Mouse (Mus musculus) heart, embryonic 15.5 days (tissue): Measurements from ENCODE around the gene Pdk1. TPM values are rescaled to one million over a fixed set of nuclear protein-coding genes. Genes with fewer than 3 reads are reported as not detected.

Source experiments
- ATAC-seq: fragments of 200-750 bp; cut with Nextera tagmentation; replicated peaks from 2 replicates; pipeline ENCODE4 v1.8.0; 2017; ENCODE audit warnings: low read depth, moderate TSS enrichment; ENCODE audit not compliant: insufficient number of reproducible peaks, insufficient read depth, low FRiP score
- H3K27ac ChIP-seq: fragments of 300-500 bp; sonication (generic); 2 replicates; pipeline ENCODE4 v1.5.1; 2015; ENCODE audit warnings: mild to moderate bottlenecking, inconsistent platforms
- H3K27me3 ChIP-seq: fragments of 300-500 bp; sonication (generic); 2 replicates; pipeline ENCODE4 v1.6.1; 2015; ENCODE audit warnings: inconsistent platforms
- H3K36me3 ChIP-seq: fragments of 300-500 bp; sonication (generic); 2 replicates; pipeline ENCODE4 v1.6.1; 2015; ENCODE audit warnings: mild to moderate bottlenecking, inconsistent platforms
- H3K4me1 ChIP-seq: fragments of 300-500 bp; sonication (generic); replicated peaks from 2 replicates; pipeline ENCODE4 v1.6.1; 2015; ENCODE audit warnings: inconsistent platforms
- H3K4me2 ChIP-seq: fragments of 300-500 bp; sonication (generic); 2 replicates; pipeline ENCODE4 v1.6.1; 2015; ENCODE audit warnings: inconsistent platforms, mild to moderate bottlenecking, moderate library complexity
- H3K4me3 ChIP-seq: fragments of 300-500 bp; sonication (generic); 2 replicates; pipeline ENCODE4 v1.5.1; 2015; ENCODE audit warnings: mild to moderate bottlenecking, inconsistent platforms
- H3K9ac ChIP-seq: fragments of 300-500 bp; sonication (generic); 2 replicates; pipeline ENCODE4 v1.6.1; 2015; ENCODE audit warnings: mild to moderate bottlenecking, inconsistent platforms
- H3K9me3 ChIP-seq: fragments of 300-500 bp; sonication (generic); replicated peaks from 2 replicates; pipeline ENCODE4 v1.6.1; 2016; ENCODE audit warnings: inconsistent platforms
- WGBS: fragments of 180-500 bp; shearing (Covaris S2); methylation state at CpG from one replicate; pipeline ENCODE4 v1.1.7; 2015; ENCODE audit warnings: mixed read lengths; 5-methylcytosine and 5-hydroxymethylcytosine counted together
- polyA plus RNA-seq: library from polyadenylated mRNA; unstranded; fragments of >200 nt; fragmentation: Nextera tagmentation; extraction: Ambion mirVana; gene quantifications from 2 replicates; pipeline ENCODE4 v1.2.1, GENCODE M21; 2015

Gene Pdk1
- polyA plus RNA-seq, 1 experiment from 2014 or later, result 97.9 TPM

DNA sequence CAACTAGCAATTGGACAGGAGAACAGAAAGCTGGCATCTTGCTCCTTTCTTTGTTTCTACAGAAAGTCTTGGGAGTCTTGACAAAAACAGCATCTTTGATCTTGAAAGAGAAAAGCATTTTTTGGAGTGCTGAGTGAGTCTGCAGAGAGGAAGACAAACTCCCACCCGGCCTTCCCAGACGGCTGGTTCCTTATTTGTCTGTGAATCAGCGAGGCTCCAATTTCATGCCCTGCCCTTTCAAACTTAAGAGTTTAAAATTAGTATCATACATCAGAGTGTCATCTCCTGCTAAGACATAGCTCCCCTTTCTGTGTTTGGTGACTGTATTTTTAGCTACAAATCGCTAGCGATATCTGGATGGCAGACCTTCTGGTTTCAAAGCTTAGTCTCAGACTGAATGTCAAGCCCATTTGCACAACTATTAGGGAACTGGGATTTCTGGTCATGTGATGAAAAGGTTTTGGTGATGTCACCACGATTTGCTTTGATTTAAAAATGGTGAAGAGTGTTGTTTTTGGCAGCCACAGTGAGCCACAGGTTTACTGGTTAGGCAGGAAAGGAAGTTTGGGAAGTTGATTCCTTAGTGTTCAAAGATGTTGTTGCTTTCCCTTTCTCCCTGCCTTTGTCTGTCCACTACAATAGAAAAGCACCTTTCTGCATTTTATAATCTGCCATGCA lies 65.8 kb downstream of the Pdk1 start:
- Histone ChIP-seq H3K27me3 (no peaks in the 10 kb centered on the region), H3K4me3 (no peak overlapping the region), H3K9me3 (no peaks in the 10 kb centered on the region), H3K9ac (no peak overlapping the region), H3K4me1 (peaks cover 11% of the 10 kb centered on the region), H3K27ac (peak overlapping the region; percentile 57), H3K4me2 (0 out of 2 replicates have a peak overlapping the region, but pooled peaks have one; percentile 24), H3K36me3 (no peaks in the 10 kb centered on the region)
- WGBS, result 27% methylated on average over 6 of the region's 6 CpGs
- no peak for ATAC-seq

DNA sequence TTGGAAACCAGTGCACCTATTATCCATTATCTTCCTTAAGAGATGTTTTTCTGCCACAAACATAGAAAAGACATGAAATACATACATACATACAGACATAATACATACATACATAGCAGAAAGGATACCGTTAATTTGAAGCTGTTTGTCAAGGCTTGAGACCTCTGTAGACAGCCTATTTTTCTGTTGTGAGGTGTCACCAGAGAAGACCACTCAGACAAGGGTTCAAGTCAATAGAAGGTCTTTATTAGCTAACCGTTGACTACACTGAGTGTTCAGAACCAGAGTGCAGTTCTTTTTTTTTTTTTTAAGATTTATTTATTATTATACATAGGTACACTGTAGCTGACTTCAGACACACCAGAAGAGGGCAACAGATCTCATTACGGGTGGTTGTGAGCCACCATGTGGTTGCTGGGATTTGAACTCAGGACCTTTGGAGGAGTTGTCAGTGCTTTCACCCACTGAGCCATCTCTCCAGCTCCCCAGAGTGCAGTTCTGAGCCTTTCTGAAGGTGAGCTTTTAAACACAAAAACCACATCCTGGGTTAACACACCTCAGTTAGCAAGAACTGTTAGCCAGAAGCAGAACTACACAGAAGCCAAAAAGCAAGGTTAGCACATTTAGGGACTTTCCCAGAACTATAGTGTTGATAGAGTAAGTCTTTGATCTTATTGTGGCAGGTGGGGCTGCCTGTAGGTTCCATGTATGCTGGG lies 68.1 kb downstream of the Pdk1 start:
- Histone ChIP-seq H3K27me3 (no peaks in the 10 kb centered on the region), H3K36me3 (no peaks in the 10 kb centered on the region), H3K9me3 (no peaks in the 10 kb centered on the region), H3K4me2 (no peak overlapping the region), H3K9ac (no peak overlapping the region), H3K27ac (no peak overlapping the region), H3K4me3 (no peak overlapping the region), H3K4me1 (peaks cover 11% of the 10 kb centered on the region)
- WGBS, result 94% methylated on average over 3 of the region's 3 CpGs
- no peak for ATAC-seq

DNA sequence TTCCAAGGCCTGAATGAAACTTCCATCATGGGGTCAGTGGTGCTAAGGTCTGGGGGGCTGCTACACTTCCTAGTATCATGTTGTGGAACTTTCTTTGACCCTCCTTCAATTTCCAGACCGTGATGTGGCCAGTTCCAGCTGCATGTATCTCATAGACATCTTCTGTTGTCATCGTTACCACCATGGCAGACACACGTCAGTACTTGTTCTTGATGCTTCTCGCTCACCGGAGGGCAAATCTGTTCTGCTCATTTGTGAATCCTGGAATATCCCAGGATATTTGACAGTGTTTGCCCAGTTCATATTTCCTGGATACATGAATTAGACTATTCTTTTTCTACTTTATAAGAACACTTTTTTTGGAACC lies 68.7 kb downstream of the Pdk1 start:
- no peak overlapping the region for H3K4me3 ChIP-seq
- no peak for ATAC-seq
- H3K4me1 ChIP-seq, result peaks cover 11% of the 10 kb centered on the region
- H3K9ac ChIP-seq, result no peak overlapping the region
- no peaks in the 10 kb centered on the region for H3K36me3 ChIP-seq
- H3K9me3 ChIP-seq, result no peaks in the 10 kb centered on the region
- H3K27me3 ChIP-seq, result no peaks in the 10 kb centered on the region
- no peak overlapping the region for H3K27ac ChIP-seq
- no peak overlapping the region for H3K4me2 ChIP-seq
- WGBS, result 90% methylated on average over 5 of the region's 5 CpGs

DNA sequence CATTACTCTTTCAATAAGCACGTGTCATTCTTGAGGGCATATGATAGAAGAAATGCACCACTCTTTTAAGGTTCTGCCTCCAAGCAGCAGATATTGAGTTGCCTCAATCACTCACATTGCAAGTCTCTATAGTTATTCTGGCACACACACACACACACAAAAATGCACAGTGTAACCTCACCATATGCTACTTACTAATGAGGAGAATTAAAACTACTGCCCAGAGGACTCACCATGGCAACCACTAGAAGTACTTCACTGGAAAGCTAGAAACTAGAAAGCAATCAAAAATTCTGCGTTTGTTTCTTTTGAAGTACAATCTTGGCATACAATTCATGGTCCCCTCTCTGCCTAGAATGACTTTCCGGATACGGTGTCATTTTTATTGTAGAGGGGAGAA lies 78.2 kb downstream of the Pdk1 start:
- 89% methylated on average over 4 of the region's 4 CpGs for WGBS
- Histone ChIP-seq H3K4me2 (no peak overlapping the region), H3K36me3 (no peaks in the 10 kb centered on the region), H3K9ac (no peak overlapping the region), H3K9me3 (no peaks in the 10 kb centered on the region), H3K4me3 (no peak overlapping the region), H3K27me3 (no peaks in the 10 kb centered on the region), H3K27ac (no peak overlapping the region), H3K4me1 (no peaks in the 10 kb centered on the region)
- ATAC-seq, result no peak

Other genes starting within 250 kb of the Pdk1 start
- 48.5 and 52.8 TPM in 2 replicates for gene Itga6, start 127.6 kb upstream of the Pdk1 start, polyA plus RNA-seq
- gene Rapgef4, start 108.0 kb downstream of the Pdk1 start, polyA plus RNA-seq, result 3.7 and 4.9 TPM in 2 replicates